Mouse (Mus musculus): ENCODE results near the gene Rora.

- TF ChIP-seq CTCF (IDR thresholded peaks at IDR 0.05; ENCODE audit: low read depth), result no peak
- TF ChIP-seq EP300 (IDR thresholded peaks at IDR 0.05; ENCODE audit: low read depth), result no peak
These were observed 3.2 kb downstream of the Rora start for GRCm38 (mm10) chr9:68656796-68657130.
